Mouse (Mus musculus): ENCODE measurements at regions not wholly inside any gene's neighbourhood (a gene's known extent, or its start where the extent isn't known, plus 50 kb on each side); places are given as distances from the start of the nearest gene placed in this dataset.

DNA sequence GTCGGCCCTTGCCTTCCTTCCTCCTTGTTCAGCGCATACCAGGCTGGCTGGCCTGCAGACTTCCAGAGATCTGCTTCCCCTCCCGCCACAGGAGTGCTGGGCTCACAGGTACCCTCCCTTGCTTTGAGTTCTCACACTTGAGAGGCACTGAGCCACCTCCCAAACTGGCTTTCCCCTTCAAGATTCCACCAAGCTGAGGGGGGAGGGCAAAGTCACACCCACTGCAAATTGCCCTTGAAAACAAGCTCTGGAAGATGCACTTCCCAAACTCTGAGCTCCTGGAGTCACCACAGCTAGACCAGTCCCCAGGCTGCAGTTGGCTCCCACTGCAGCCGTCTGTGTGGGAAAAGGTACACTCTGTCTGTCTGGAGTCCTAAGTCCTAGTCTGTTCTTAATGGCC, 142.1 kb upstream of the Slc22a12 start:
- H3K4me3 ChIP-seq (replicated peaks) = no peak overlapping the region
- no peaks in the 10 kb centered on the region for H3K9me3 ChIP-seq
- H3K4me1 ChIP-seq = no peaks in the 10 kb centered on the region
- no peak overlapping the region for H3K4me2 ChIP-seq
- no peaks in the 10 kb centered on the region for H3K36me3 ChIP-seq
- no peak overlapping the region for H3K9ac ChIP-seq
- no peak overlapping the region for H3K27ac ChIP-seq
- ATAC-seq (ENCODE audit: insufficient read depth, low FRiP score, low read depth) = no peak
- WGBS = 18% methylated on average over 4 of the region's 4 CpGs
- H3K27me3 ChIP-seq (replicated peaks) = no peaks in the 10 kb centered on the region

DNA sequence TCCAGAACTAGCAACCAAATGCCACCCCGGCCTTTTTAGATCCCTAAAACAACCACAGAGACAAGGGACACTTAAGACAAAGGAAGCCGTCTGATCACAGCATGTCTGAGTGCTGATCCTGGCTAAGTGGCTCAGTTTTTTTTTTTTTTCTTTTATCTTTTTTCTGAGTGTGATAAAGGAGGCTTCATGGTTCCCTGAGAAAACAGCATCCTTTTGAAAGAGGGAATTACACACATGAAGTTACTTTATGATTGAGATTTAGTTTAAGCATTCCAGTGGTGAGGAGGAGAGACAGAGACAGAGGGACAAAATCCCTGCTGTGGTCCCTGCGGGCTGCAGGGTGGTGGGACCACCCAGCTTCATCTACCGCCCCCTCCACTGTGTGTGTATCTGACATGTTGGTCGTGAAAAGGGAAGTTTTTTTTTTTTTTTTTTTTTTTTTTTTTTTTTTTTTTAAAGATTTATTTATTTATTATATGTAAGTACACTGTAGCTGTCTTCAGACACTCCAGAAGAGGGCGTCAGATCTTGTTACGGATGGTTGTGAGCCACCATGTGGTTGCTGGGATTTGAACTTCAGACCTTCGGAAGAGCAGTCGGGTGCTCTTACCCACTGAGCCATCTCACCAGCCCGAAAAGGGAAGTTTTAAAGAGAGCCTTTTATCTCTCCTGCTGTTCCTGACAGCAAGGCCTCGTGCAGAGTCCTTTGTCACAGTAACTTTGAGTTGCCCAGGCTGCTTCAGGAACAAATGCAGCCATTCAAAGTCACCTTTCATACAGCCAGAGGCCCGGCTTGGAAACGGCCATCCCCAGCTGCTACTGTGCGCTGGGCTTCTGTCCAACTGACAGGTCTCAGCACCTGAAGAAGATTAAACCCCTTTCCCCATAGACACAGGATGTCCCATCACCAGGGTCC, 136.8 kb upstream of the Slc22a12 start:
- Histone ChIP-seq H3K9ac (no peak overlapping the region), H3K4me3 (replicated peaks) (no peak overlapping the region), H3K27me3 (replicated peaks) (no peaks in the 10 kb centered on the region), H3K36me3 (no peaks in the 10 kb centered on the region), H3K4me2 (no peak overlapping the region), H3K4me1 (no peaks in the 10 kb centered on the region), H3K9me3 (no peaks in the 10 kb centered on the region), H3K27ac (no peak overlapping the region)
- no peak for ATAC-seq (ENCODE audit: insufficient read depth, low FRiP score, low read depth)
- WGBS = 38% methylated on average over 14 of the region's 14 CpGs

DNA sequence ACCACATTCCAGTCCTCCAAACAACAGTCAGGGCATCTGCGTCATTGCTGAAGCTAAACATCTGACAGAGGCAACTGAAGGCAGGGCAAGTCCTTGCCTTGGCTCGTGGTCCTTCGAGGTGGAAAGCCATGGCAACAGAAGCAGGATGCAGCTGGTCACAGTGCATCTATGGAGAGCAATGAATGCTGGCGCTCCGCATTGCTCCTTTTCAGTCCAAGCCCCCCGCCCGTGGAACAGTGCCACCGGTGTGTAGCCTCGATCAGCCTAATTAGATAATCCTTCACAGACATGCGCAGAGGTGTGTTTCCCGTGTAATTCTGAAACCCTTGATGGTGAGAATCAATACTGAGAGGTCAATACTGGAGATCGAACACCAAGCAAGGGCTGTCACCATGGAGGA, 134.7 kb upstream of the Slc22a12 start:
- no peak for ATAC-seq (ENCODE audit: insufficient read depth, low FRiP score, low read depth)
- WGBS = 80% methylated on average over 12 of the region's 12 CpGs
- H3K4me3 ChIP-seq (replicated peaks) = no peak overlapping the region
- no peaks in the 10 kb centered on the region for H3K27me3 ChIP-seq (replicated peaks)
- no peak overlapping the region for H3K27ac ChIP-seq
- H3K4me2 ChIP-seq = no peak overlapping the region
- no peaks in the 10 kb centered on the region for H3K4me1 ChIP-seq
- no peak overlapping the region for H3K9ac ChIP-seq
- H3K36me3 ChIP-seq = no peaks in the 10 kb centered on the region
- no peaks in the 10 kb centered on the region for H3K9me3 ChIP-seq

DNA sequence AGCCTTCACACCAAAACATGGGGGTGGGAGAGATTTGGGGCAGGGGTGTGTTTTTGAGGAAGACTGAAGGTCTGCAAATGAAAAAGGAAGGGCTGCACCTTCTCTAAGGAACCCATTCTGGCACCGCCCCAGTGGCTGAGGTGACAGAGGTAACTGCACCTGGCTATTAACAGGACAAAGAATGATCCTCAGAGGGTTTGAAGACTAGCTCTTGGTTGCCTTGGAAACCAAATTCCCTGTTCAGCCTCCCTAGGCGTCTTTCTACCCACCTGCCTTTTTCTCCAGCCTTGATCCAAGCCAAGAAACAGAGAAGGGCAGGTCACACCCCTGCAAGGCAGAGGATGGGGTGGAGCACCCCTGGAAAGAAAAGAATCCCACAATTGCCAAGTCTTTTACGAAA, 132.8 kb upstream of the Slc22a12 start:
- Histone ChIP-seq H3K36me3 (no peaks in the 10 kb centered on the region), H3K27me3 (replicated peaks) (no peaks in the 10 kb centered on the region), H3K4me2 (no peak overlapping the region), H3K27ac (no peak overlapping the region), H3K9me3 (no peaks in the 10 kb centered on the region), H3K9ac (no peak overlapping the region), H3K4me3 (replicated peaks) (no peak overlapping the region), H3K4me1 (no peaks in the 10 kb centered on the region)
- 55% methylated on average over 3 of the region's 3 CpGs for WGBS
- no peak for ATAC-seq (ENCODE audit: insufficient read depth, low FRiP score, low read depth)

DNA sequence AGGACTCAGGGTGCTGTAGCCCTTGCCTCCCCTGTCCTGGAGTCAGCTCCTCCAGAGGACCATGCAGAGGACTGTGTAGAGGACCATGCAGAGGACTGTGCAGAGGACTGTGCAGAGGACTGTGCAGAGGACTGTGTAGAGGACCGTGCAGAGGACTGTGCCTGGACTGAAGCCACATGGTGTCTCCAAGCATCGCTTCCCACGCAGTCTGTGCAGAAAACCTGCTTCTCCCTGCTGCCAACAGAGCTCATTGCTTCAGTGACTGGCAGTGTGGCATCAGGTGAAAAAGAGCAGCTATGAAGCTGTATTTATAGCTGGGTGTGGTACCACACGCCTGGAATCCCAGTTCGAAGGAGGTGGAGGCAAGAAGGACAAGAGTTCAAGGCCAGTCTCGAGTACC, 128.9 kb upstream of the Slc22a12 start:
- 72% methylated on average over 6 of the region's 6 CpGs for WGBS
- no peak overlapping the region for H3K4me3 ChIP-seq (replicated peaks)
- ATAC-seq (ENCODE audit: insufficient read depth, low FRiP score, low read depth) = no peak
- no peaks in the 10 kb centered on the region for H3K36me3 ChIP-seq
- H3K9ac ChIP-seq = no peak overlapping the region
- no peaks in the 10 kb centered on the region for H3K4me1 ChIP-seq
- H3K27me3 ChIP-seq (replicated peaks) = no peaks in the 10 kb centered on the region
- H3K9me3 ChIP-seq = no peaks in the 10 kb centered on the region
- H3K27ac ChIP-seq = no peak overlapping the region
- H3K4me2 ChIP-seq = no peak overlapping the region

DNA sequence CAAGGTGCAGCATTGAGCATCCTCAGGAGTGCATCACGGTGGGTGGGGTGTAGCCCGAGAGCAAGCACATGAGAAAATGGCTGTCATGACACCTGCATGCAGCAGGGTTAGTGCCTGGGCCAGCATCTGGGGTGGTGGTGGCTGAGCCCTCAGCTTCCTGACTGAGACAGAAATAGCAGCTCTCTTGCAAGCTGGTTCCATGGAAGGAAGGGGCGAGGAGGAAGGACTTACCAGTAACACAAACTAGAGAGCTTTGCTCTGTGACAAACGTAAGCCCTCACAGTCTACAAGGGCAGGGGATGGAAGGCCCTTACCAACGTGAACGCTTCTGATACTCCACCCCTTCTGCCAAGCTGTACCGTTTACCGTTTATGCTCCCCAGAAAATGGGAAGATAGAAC, 127.0 kb upstream of the Slc22a12 start:
- H3K27ac ChIP-seq = no peak overlapping the region
- no peak for ATAC-seq (ENCODE audit: insufficient read depth, low FRiP score, low read depth)
- WGBS = 62% methylated on average over 8 of the region's 8 CpGs

DNA sequence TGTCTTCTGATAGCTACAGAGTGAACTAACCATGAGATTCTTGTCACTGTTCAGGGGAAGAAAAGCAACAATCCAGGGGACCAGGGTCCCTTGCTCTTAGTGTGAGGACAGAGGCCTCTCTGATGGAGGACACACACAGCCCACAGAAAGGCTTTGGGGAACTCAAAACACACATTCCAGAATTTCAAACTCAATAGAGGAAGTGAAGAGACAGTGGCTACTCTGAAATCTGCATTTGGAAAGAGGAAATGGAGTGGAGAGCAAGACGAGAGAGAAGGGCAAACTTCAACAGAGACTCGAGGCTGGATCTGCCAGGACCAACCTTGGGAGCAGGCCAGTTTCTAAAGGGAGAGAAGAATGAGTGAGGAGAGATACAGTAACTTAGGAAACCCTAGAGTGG, 125.7 kb upstream of the Slc22a12 start:
- no peak overlapping the region for H3K27ac ChIP-seq
- no peaks in the 10 kb centered on the region for H3K27me3 ChIP-seq (replicated peaks)
- H3K4me3 ChIP-seq (replicated peaks) = no peak overlapping the region
- H3K4me2 ChIP-seq = no peak overlapping the region
- 49% methylated on average over 2 of the region's 2 CpGs for WGBS
- H3K36me3 ChIP-seq = no peaks in the 10 kb centered on the region
- no peaks in the 10 kb centered on the region for H3K4me1 ChIP-seq
- H3K9ac ChIP-seq = no peak overlapping the region
- ATAC-seq (ENCODE audit: insufficient read depth, low FRiP score, low read depth) = no peak
- H3K9me3 ChIP-seq = no peaks in the 10 kb centered on the region

More for the DNA sequence above, 127.0 kb upstream of the Slc22a12 start:
- no peak overlapping the region for H3K9ac ChIP-seq
- H3K9me3 ChIP-seq = no peaks in the 10 kb centered on the region
- no peaks in the 10 kb centered on the region for H3K4me1 ChIP-seq
- H3K27me3 ChIP-seq (replicated peaks) = no peaks in the 10 kb centered on the region
- H3K36me3 ChIP-seq = no peaks in the 10 kb centered on the region
- H3K4me2 ChIP-seq = no peak overlapping the region
- H3K4me3 ChIP-seq (replicated peaks) = no peak overlapping the region

DNA sequence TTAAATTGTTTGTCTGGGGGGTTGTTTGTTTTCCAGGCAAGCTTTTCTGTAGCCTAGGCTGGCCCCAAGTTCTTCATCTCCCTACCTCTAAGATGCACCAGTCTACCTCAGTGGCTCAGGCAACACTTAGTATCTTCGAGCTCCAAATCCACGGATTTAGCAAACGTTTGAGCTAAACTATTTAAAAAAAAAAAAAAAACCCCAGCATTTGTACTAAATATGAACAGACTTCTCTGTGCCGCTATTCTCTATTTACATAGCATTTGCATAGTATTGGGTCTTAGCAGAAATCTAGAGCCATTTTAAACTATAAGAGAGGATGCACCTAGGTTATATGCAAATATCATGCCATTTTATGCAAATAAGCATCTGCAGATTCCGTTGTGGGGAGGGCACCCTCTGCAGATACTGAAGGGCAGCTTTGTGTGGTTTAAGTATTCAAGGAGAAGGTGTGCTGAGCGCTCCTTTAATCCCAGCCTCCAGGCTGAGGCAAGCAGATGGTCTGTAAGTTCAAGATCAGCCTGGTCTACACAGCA, 123.4 kb upstream of the Slc22a12 start:
- WGBS = 68% methylated on average over 6 of the region's 6 CpGs
- no peak overlapping the region for H3K27ac ChIP-seq

DNA sequence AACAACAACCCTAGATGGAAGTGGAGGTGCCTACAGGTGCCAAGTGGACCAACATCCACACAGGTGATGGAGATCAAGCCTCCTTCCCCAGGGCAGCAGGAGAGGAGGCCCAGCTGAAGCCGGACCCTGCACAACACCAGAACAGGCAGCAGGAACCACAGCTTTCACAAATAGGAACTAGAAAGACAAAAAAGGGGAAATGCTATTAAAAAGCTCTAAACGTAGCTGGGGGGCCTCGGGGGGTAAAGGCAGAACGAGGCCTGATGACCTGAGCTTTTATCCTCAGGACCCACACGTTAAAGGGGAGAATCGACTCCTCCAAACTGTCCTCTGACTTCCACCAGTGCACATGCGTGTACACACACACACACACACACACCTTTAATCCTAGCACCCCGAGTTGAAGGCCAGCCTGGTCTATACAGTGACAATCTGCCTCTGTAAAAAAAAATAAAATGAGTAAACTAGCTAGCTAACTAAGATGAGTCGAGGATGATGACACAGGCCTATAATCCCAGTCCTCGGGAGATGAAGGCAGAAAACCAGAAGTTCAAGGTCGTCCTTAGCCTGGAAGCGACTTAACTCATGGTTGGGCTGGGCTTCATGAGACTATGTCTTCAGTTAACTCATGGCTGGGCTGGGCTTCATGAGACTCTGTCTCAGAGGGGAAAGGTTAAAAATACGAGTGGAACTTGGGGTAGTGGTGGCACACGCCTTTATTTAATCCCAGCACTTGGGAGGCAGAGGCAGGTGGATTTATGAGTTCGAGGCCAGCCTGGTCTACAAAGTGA, 122.6 kb upstream of the Slc22a12 start:
- H3K9ac ChIP-seq = no peak overlapping the region
- H3K27me3 ChIP-seq (replicated peaks) = no peaks in the 10 kb centered on the region
- H3K27ac ChIP-seq = no peak overlapping the region
- no peaks in the 10 kb centered on the region for H3K9me3 ChIP-seq
- H3K4me1 ChIP-seq = no peaks in the 10 kb centered on the region
- H3K36me3 ChIP-seq = no peaks in the 10 kb centered on the region
- no peak for ATAC-seq (ENCODE audit: insufficient read depth, low FRiP score, low read depth)
- no peak overlapping the region for H3K4me2 ChIP-seq
- no peak overlapping the region for H3K4me3 ChIP-seq (replicated peaks)
- WGBS = 68% methylated on average over 15 of the region's 15 CpGs

More for the DNA sequence above, 123.4 kb upstream of the Slc22a12 start:
- H3K4me3 ChIP-seq (replicated peaks) = no peak overlapping the region
- no peak for ATAC-seq (ENCODE audit: insufficient read depth, low FRiP score, low read depth)
- no peak overlapping the region for H3K9ac ChIP-seq
- no peaks in the 10 kb centered on the region for H3K4me1 ChIP-seq
- no peak overlapping the region for H3K4me2 ChIP-seq
- H3K9me3 ChIP-seq = no peaks in the 10 kb centered on the region
- H3K27me3 ChIP-seq (replicated peaks) = no peaks in the 10 kb centered on the region
- H3K36me3 ChIP-seq = no peaks in the 10 kb centered on the region

DNA sequence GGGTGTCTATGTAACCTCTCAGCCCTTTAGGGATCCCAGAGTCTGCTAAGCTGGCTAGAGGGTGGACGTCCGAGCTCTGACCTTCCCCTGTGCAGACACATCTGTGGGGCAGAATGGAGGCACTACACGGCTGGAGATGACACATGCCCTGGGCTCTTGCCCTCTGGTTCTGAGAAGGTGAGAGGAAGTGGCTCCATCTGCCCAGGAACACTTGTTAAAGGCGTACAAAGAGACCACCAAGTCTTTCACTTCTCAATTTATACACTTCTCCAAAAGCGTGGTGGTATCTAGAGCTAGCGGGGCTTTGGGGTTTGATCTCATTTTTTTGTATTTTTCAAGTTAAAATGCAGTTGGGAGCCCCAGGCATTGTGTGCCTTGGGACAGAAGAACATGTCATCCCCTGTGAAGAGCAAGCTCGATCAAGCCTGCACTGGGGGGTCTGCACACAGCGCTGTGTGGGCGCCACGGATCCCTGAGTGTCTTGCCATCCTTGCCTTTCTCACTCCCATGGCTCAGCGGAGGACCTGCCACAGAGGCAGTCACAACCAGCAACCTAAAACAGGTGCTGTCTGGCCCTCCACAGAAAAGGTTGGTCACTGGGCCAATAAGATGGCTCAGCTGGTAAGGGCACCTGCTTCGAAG, 121.6 kb upstream of the Slc22a12 start:
- H3K36me3 ChIP-seq = no peaks in the 10 kb centered on the region
- H3K9me3 ChIP-seq = no peaks in the 10 kb centered on the region
- H3K4me2 ChIP-seq = no peak overlapping the region
- H3K4me1 ChIP-seq = no peaks in the 10 kb centered on the region
- no peak for ATAC-seq (ENCODE audit: insufficient read depth, low FRiP score, low read depth)
- no peak overlapping the region for H3K27ac ChIP-seq
- H3K9ac ChIP-seq = no peak overlapping the region
- no peak overlapping the region for H3K4me3 ChIP-seq (replicated peaks)
- no peaks in the 10 kb centered on the region for H3K27me3 ChIP-seq (replicated peaks)
- WGBS = 78% methylated on average over 12 of the region's 12 CpGs

DNA sequence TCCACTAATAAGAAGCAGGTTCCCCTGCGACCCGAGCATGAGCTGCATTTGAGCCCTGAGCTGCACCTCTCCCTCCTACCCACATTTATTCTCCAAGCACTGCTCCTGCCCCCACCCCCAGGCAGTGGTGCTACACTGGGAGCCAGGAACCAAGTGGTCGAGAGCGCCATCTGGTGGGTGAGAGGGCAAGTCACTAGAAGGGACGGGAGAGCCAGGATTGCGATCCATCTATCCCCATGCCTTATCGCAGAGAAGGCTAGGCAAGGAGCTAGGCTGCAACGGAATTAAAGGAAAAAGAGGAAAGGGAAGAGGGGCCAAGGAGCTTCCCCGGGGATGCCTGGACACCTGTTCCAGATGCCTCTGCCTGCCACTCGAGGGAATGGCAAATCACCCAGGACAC, 120.6 kb upstream of the Slc22a12 start:
- no peak overlapping the region for H3K9ac ChIP-seq
- no peaks in the 10 kb centered on the region for H3K9me3 ChIP-seq
- no peak for ATAC-seq (ENCODE audit: insufficient read depth, low FRiP score, low read depth)
- no peaks in the 10 kb centered on the region for H3K36me3 ChIP-seq
- H3K4me3 ChIP-seq (replicated peaks) = no peak overlapping the region
- H3K4me2 ChIP-seq = peak overlapping the region; percentile 20; the same call in 1 of the 2 replicates
- under 1% methylated on average over 10 of the region's 10 CpGs for WGBS
- no peaks in the 10 kb centered on the region for H3K4me1 ChIP-seq
- H3K27ac ChIP-seq = no peak overlapping the region
- no peaks in the 10 kb centered on the region for H3K27me3 ChIP-seq (replicated peaks)

All from stomach, embryonic 15.5 days (tissue).